Mouse (Mus musculus) midbrain, embryonic 14.5 days (tissue): ENCODE results near the gene Rab4a. TPM values are rescaled to one million over a fixed set of nuclear protein-coding genes. Genes with fewer than 3 reads are reported as not detected.

Source experiments
- ATAC-seq: fragments of 200-750 bp; cut with Nextera tagmentation; 2 replicates; pipeline ENCODE4 v1.8.0; 2017; ENCODE audit warnings: moderate number of reproducible peaks, moderate library complexity; ENCODE audit not compliant: low FRiP score, low TSS enrichment
- DNase-seq: peaks from one replicate; pipeline ENCODE4 v3.0.0-alpha.2; 2015
- H3K27ac ChIP-seq: fragments of 300-500 bp; sonication (generic); replicated peaks from 2 replicates; pipeline ENCODE4 v1.5.1; 2014; ENCODE audit warnings: mild to moderate bottlenecking, low read depth, low read length, moderate library complexity
- H3K27me3 ChIP-seq: fragments of 300-500 bp; sonication (generic); 2 replicates; pipeline ENCODE4 v1.6.1; 2014; ENCODE audit warnings: low read length, control low read depth, mixed read lengths; ENCODE audit not compliant: control insufficient read depth, insufficient read depth
- H3K36me3 ChIP-seq: fragments of 300-500 bp; sonication (generic); 2 replicates; pipeline ENCODE4 v1.6.1; 2014; ENCODE audit warnings: low read length, control low read depth; ENCODE audit not compliant: control insufficient read depth, insufficient read depth
- H3K4me1 ChIP-seq: fragments of 300-500 bp; sonication (generic); 2 replicates; pipeline ENCODE4 v1.6.1; 2014; ENCODE audit warnings: mild to moderate bottlenecking, antibody characterized with exemption, low read length, control low read depth; ENCODE audit not compliant: control insufficient read depth, insufficient read depth
- H3K4me2 ChIP-seq: fragments of 300-500 bp; sonication (generic); 2 replicates; pipeline ENCODE4 v1.6.1; 2014; ENCODE audit warnings: mild to moderate bottlenecking, low read length, moderate library complexity
- H3K4me3 ChIP-seq: fragments of 300-500 bp; sonication (generic); replicated peaks from 2 replicates; pipeline ENCODE4 v1.5.1; 2014; ENCODE audit warnings: low read depth, low read length
- H3K9ac ChIP-seq: fragments of 300-500 bp; sonication (generic); replicated peaks from 2 replicates; pipeline ENCODE4 v1.6.1; 2014; ENCODE audit warnings: mild to moderate bottlenecking, low read length, moderate library complexity
- H3K9me3 ChIP-seq: fragments of 300-500 bp; sonication (generic); 2 replicates; pipeline ENCODE4 v1.6.1; 2016; ENCODE audit warnings: low read length, control low read depth, mixed read lengths; ENCODE audit not compliant: control insufficient read depth
- WGBS: fragments of 180-500 bp; shearing (Covaris S2); extraction: QIAGEN DNeasy Blood & Tissue Kit; methylation state at CpG from one replicate; pipeline ENCODE4 v1.1.7; 2014; 5-methylcytosine and 5-hydroxymethylcytosine counted together
- polyA plus RNA-seq: library from polyadenylated mRNA; unstranded; fragments of >200 nt; fragmentation: Nextera tagmentation; extraction: Ambion mirVana; gene quantifications from 2 replicates; pipeline ENCODE4 v1.2.1, GENCODE M21; 2014

Rab4a gene
- polyA plus RNA-seq, 1 experiment from 2014 or later, result 75.8 TPM

- H3K27me3 ChIP-seq, result no peaks in the 10 kb centered on the region
- peaks cover 5% of the 10 kb centered on the region; the same call in 1 of the 2 replicates for H3K4me1 ChIP-seq
- no peaks in the 10 kb centered on the region for H3K9me3 ChIP-seq
- 30% methylated on average over 4 of the region's 4 CpGs for WGBS
- no peak overlapping the region for H3K4me2 ChIP-seq
- DNase-seq (peak; percentile 64), ATAC-seq (no peak)
- no peak overlapping the region for H3K27ac ChIP-seq
- no peak overlapping the region for H3K4me3 ChIP-seq
- H3K36me3 ChIP-seq, result no peaks in the 10 kb centered on the region
- no peak overlapping the region for H3K9ac ChIP-seq
Observed at GRCm38 (mm10) chr8:123764671-123765070, 41.1 kb upstream of the Rab4a start.

GRCm38 (mm10) chr8:123766516-123766915 is 39.3 kb upstream of the Rab4a start:
- no peak for ATAC-seq
- Histone ChIP-seq H3K4me1 (no peaks in the 10 kb centered on the region), H3K27ac (no peak overlapping the region), H3K27me3 (no peaks in the 10 kb centered on the region), H3K4me3 (no peak overlapping the region), H3K36me3 (no peaks in the 10 kb centered on the region), H3K9me3 (no peaks in the 10 kb centered on the region), H3K4me2 (no peak overlapping the region), H3K9ac (no peak overlapping the region)
- 94% methylated on average over 4 of the region's 4 CpGs for WGBS
- DNase-seq, result no peak

GRCm38 (mm10) chr8:123767874-123768273 is 37.9 kb upstream of the Rab4a start:
- WGBS, result 86% methylated on average over 8 of the region's 8 CpGs
- DNase-seq, result no peak
- Histone ChIP-seq H3K27ac (no peak overlapping the region), H3K9me3 (no peaks in the 10 kb centered on the region), H3K4me1 (no peaks in the 10 kb centered on the region), H3K4me2 (no peak overlapping the region), H3K27me3 (no peaks in the 10 kb centered on the region), H3K36me3 (no peaks in the 10 kb centered on the region), H3K9ac (no peak overlapping the region), H3K4me3 (no peak overlapping the region)
- ATAC-seq, result no peak

- Histone ChIP-seq H3K9me3 (no peaks in the 10 kb centered on the region), H3K9ac (no peak overlapping the region), H3K4me1 (no peaks in the 10 kb centered on the region), H3K27me3 (no peaks in the 10 kb centered on the region), H3K36me3 (no peaks in the 10 kb centered on the region), H3K27ac (no peak overlapping the region), H3K4me3 (no peak overlapping the region), H3K4me2 (no peak overlapping the region)
- peak; percentile 87 for DNase-seq
- ATAC-seq, result no peak
- WGBS, result 67% methylated on average over 16 of the region's 16 CpGs
Observed at GRCm38 (mm10) chr8:123768492-123769356, 37.1 kb upstream of the Rab4a start.

DNA sequence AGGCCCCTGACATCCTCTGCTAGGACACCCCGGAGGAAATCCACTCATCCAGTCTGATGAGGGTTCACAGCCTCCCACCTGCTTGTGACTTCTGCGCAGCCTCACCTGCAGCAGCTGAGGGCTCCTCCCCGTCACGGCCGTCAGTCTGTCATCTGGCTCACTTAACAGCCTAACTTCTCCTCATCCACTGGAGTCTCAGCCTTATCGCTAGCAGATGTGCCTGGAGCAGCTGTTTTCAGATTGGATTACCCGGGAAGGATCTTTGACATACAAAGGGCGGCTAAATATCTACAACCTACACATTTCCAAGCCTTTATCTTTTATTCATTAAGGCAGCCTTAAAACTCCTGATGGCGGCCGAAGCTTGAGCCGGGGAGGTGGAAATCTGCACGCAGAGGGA is 32.3 kb upstream of the Rab4a start:
- peak; percentile 41 for DNase-seq
- Histone ChIP-seq H3K4me1 (no peaks in the 10 kb centered on the region), H3K27me3 (no peaks in the 10 kb centered on the region), H3K36me3 (no peaks in the 10 kb centered on the region), H3K4me2 (no peak overlapping the region), H3K9ac (no peak overlapping the region), H3K27ac (peak overlapping the region; percentile 45; the same call in 1 of the 2 replicates), H3K9me3 (no peaks in the 10 kb centered on the region), H3K4me3 (no peak overlapping the region)
- ATAC-seq, result no peak
- WGBS, result 42% methylated on average over 12 of the region's 12 CpGs

GRCm38 (mm10) chr8:123774491-123774890 is 31.3 kb upstream of the Rab4a start:
- no peak overlapping the region for H3K4me3 ChIP-seq
- no peak for ATAC-seq
- no peak for DNase-seq
- H3K27me3 ChIP-seq, result no peaks in the 10 kb centered on the region
- no peaks in the 10 kb centered on the region for H3K9me3 ChIP-seq
- 94% methylated on average over 1 of the region's 1 CpGs for WGBS
- H3K4me1 ChIP-seq, result no peaks in the 10 kb centered on the region
- no peak overlapping the region for H3K9ac ChIP-seq
- no peak overlapping the region for H3K4me2 ChIP-seq
- no peak overlapping the region for H3K27ac ChIP-seq
- no peaks in the 10 kb centered on the region for H3K36me3 ChIP-seq

GRCm38 (mm10) chr8:123777319-123777718 is 28.5 kb upstream of the Rab4a start:
- Histone ChIP-seq H3K9me3 (no peaks in the 10 kb centered on the region), H3K27me3 (no peaks in the 10 kb centered on the region), H3K9ac (no peak overlapping the region), H3K36me3 (no peaks in the 10 kb centered on the region), H3K4me2 (no peak overlapping the region), H3K4me1 (no peaks in the 10 kb centered on the region), H3K27ac (no peak overlapping the region; the same call in 1 of the 2 replicates), H3K4me3 (no peak overlapping the region)
- WGBS, result 28% methylated on average over 7 of the region's 7 CpGs
- ATAC-seq, result no peak
- DNase-seq, result peak; percentile 30

DNA sequence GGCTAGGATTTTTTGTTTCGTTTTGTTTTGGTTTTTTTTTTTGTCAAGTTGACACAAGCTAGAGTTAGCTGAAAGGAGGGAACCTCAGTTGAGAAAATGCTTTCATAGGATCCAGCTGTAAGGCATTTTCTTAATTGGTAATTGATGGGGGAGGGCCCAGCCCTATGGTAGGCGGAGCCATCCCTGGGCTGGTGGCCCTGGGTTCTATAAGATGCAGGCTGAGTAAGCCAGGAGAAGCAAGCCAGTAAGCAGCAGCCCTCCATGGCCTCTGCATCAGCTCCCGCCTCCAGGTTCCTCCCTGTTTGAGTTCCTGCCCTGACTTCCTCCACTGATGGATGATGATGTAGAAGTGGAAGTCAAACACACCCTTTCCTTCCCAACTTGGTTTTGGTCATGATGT is 25.3 kb upstream of the Rab4a start:
- Histone ChIP-seq H3K9me3 (no peaks in the 10 kb centered on the region), H3K4me2 (no peak overlapping the region), H3K27me3 (no peaks in the 10 kb centered on the region), H3K36me3 (no peaks in the 10 kb centered on the region), H3K4me1 (no peaks in the 10 kb centered on the region), H3K9ac (no peak overlapping the region), H3K4me3 (no peak overlapping the region), H3K27ac (no peak overlapping the region)
- ATAC-seq, result no peak
- WGBS, result 80% methylated on average over 3 of the region's 3 CpGs
- no peak for DNase-seq

DNA sequence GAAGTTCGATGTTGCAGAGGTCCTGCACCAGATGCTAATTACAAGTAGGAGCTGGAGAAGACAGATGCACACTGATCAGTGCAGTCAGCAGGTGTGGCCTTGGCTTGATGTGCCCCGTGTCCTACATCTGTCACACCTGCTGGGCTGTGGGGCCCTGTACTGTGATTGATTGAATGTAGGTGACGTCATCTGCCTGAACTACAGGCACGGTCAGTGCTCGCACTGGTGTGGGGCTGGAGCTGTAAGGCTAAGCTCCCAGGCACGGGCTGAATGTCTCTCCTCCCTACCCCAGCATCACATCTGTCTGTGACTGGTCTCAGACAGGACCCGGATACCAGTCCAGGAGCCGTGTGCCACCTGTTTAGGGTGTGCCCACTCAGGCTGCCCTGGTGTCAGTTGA is 24.5 kb upstream of the Rab4a start:
- Histone ChIP-seq H3K27me3 (no peaks in the 10 kb centered on the region), H3K9me3 (no peaks in the 10 kb centered on the region), H3K4me1 (no peaks in the 10 kb centered on the region), H3K9ac (no peak overlapping the region), H3K4me2 (no peak overlapping the region), H3K4me3 (no peak overlapping the region), H3K36me3 (no peaks in the 10 kb centered on the region), H3K27ac (no peak overlapping the region)
- WGBS, result 75% methylated on average over 8 of the region's 8 CpGs
- no peak for DNase-seq
- no peak for ATAC-seq
